Mouse (Mus musculus) cerebellum, postnatal 36 days (tissue): ENCODE measurements at regions not wholly inside any gene's neighbourhood (a gene's known extent, or its start where the extent isn't known, plus 50 kb on each side); places are given as distances from the start of the nearest gene placed in this dataset.
"Not testable (repeated sequence)": the region's sequence is repeated elsewhere in the genome, so short reads cannot be mapped to it uniquely, and the experiment has no call there.

Source experiments
- DNase-seq, 2 experiments: peaks; one replicate each; pipeline ENCODE4 v3.0.0; 2021 to 2022; ENCODE audit warnings: mixed read lengths in 2 of 2

- DNase-seq, result no peak
Measured at GRCm38 (mm10) chr15:96817626-96818025, 118.1 kb upstream of the Slc38a2 start.

- DNase-seq, result no peak
Measured at GRCm38 (mm10) chr15:96816997-96817570, 117.6 kb upstream of the Slc38a2 start.

GRCm38 (mm10) chr15:96813472-96813871 is 113.9 kb upstream of the Slc38a2 start:
- DNase-seq, result no peak

GRCm38 (mm10) chr15:96802729-96803053 is 103.2 kb upstream of the Slc38a2 start:
- no peak for DNase-seq

- no peak for DNase-seq
Measured at GRCm38 (mm10) chr15:96802034-96802728, 102.7 kb upstream of the Slc38a2 start.

GRCm38 (mm10) chr15:96799228-96799627 is 99.7 kb upstream of the Slc38a2 start:
- no peak for DNase-seq

- DNase-seq, result no peak
Measured at GRCm38 (mm10) chr15:96797615-96798270, 98.2 kb upstream of the Slc38a2 start.

GRCm38 (mm10) chr15:96794177-96794719 is 94.7 kb upstream of the Slc38a2 start:
- DNase-seq, result no peak

GRCm38 (mm10) chr15:96793251-96793650 is 93.7 kb upstream of the Slc38a2 start:
- no peak for DNase-seq

- no peak for DNase-seq
Measured at GRCm38 (mm10) chr15:96791306-96791705, 91.8 kb upstream of the Slc38a2 start.

- not testable (repeated sequence) for DNase-seq
Measured at GRCm38 (mm10) chr15:96787921-96788320, 88.4 kb upstream of the Slc38a2 start.

GRCm38 (mm10) chr15:96784578-96784977 is 85.0 kb upstream of the Slc38a2 start:
- DNase-seq, result no peak

- no peak for DNase-seq
Measured at GRCm38 (mm10) chr15:96781560-96781959, 82.0 kb upstream of the Slc38a2 start.

- DNase-seq, result no peak
Measured at GRCm38 (mm10) chr15:96780606-96781005, 81.1 kb upstream of the Slc38a2 start.

- DNase-seq, result no peak
Measured at GRCm38 (mm10) chr15:96779358-96779757, 79.8 kb upstream of the Slc38a2 start.

- no peak for DNase-seq
Measured at GRCm38 (mm10) chr15:96778321-96778926, 78.9 kb upstream of the Slc38a2 start.

GRCm38 (mm10) chr15:96776476-96777075 is 77.0 kb upstream of the Slc38a2 start:
- no peak for DNase-seq

- DNase-seq, result no peak
Measured at GRCm38 (mm10) chr15:96775129-96775528, 75.6 kb upstream of the Slc38a2 start.

GRCm38 (mm10) chr15:96774664-96775063 is 75.1 kb upstream of the Slc38a2 start:
- no peak for DNase-seq

- no peak for DNase-seq
Measured at GRCm38 (mm10) chr15:96773656-96774055, 74.1 kb upstream of the Slc38a2 start.

GRCm38 (mm10) chr15:96772701-96773100 is 73.2 kb upstream of the Slc38a2 start:
- no peak for DNase-seq

GRCm38 (mm10) chr15:96770786-96771185 is 71.3 kb upstream of the Slc38a2 start:
- no peak for DNase-seq

GRCm38 (mm10) chr15:96770299-96770698 is 70.8 kb upstream of the Slc38a2 start:
- no peak for DNase-seq
